Mouse (Mus musculus): ENCODE results near the gene Srrd.

The Srrd gene

DNA sequence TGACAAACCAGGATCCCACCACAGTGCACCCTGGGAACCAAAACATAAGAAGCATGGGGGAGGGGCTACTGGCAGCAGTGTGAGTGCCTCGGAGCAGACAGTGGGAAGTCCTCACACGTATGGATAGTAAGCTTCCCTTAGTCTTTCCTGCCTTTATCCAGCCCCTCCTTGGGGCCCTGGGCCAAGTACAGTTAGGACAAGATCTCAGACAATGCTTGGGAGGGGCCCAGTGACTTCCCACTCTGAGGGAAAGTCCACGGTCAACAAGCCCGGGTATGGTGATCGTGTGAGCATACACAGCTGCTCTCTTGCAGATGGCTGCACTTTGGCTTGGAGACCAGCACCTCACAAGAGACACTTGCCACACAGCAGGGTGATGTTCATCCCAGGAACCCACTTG, 25.5 kb downstream of the Srrd start:
- Histone ChIP-seq H3K9me3 (ENCODE audit: low read length) (no peaks in the 10 kb centered on the region), H3K4me3 (replicated peaks; ENCODE audit: low read length) (no peak overlapping the region), H3K36me3 (ENCODE audit: insufficient read depth, low read length) (peaks cover 39% of the 10 kb centered on the region), H3K4me1 (replicated peaks; ENCODE audit: low read depth, low read length) (peaks cover 44% of the 10 kb centered on the region), H3K27me3 (ENCODE audit: insufficient read depth, low read length) (no peaks in the 10 kb centered on the region)
- no peak for TF ChIP-seq NANOG (IDR thresholded peaks at IDR 0.05; ENCODE audit: borderline replicate concordance, low read length)
- TF ChIP-seq POU5F1 (IDR thresholded peaks at IDR 0.05; ENCODE audit: borderline replicate concordance, low read length), result no peak
- no peak for TF ChIP-seq CTCF (conservative IDR thresholded peaks at IDR 0.05; ENCODE audit: low read length)

DNA sequence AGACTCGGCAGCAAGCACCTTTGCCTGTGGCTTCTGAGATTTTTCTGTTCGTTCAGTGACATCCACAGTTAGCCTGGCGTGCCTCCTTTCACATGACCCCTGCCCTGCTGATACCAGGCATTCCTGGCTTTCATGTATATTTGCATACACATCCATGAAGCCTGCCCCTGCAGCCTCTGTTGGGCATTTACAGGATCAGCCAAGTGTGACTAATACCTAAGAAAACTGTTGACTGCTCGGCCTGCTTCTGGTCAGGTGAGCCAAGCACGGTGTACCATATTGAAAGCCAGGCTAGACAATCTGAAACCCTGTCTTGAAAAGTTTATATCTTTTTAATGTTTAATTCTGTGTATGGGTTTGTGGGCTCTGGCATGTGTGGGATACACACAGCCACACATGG, 26.4 kb downstream of the Srrd start:
- no peak for TF ChIP-seq CTCF (conservative IDR thresholded peaks at IDR 0.05; ENCODE audit: low read length)
- Histone ChIP-seq H3K4me1 (replicated peaks; ENCODE audit: low read depth, low read length) (peaks cover 48% of the 10 kb centered on the region), H3K9me3 (ENCODE audit: low read length) (no peaks in the 10 kb centered on the region), H3K4me3 (replicated peaks; ENCODE audit: low read length) (no peak overlapping the region), H3K27me3 (ENCODE audit: insufficient read depth, low read length) (no peaks in the 10 kb centered on the region), H3K36me3 (ENCODE audit: insufficient read depth, low read length) (peaks cover 46% of the 10 kb centered on the region)

DNA sequence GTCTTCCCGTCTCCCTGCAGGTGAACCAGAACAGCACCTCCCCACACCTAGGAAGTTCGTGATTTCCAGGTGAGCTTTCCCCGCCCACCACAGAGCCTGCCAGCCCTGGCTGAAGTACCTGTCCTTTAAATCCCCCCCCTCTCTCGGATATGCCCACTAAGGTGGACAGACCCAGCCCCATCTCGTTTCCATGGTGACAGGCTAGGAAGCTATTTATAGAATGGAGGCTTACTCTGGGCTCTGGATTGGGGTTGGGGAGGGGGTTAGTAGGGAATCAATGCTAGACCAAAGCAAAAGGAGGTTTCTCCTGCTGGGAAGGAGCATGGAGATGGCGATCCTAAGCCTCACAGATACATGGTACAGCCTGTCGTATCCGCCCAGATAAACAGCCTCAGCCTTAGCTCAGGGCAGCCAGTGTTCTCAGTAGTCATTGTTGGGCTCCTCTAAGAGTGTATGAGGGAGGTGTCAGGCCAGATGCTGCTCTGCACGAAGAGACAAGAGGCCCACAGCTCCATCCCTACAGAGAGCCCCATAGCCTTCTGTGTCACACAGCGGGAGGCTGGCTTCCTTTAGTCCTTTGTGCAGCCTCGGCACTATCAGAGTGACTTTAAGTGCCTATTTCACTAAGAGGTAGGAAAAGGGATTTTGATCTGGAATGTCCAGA, 29.5 kb downstream of the Srrd start:
- Histone ChIP-seq H3K4me3 (replicated peaks; ENCODE audit: low read length) (no peak overlapping the region), H3K9me3 (ENCODE audit: low read length) (no peaks in the 10 kb centered on the region), H3K27me3 (ENCODE audit: insufficient read depth, low read length) (no peaks in the 10 kb centered on the region), H3K4me1 (replicated peaks; ENCODE audit: low read depth, low read length) (peaks cover 36% of the 10 kb centered on the region), H3K36me3 (ENCODE audit: insufficient read depth, low read length) (peaks cover 77% of the 10 kb centered on the region)
- TF ChIP-seq CTCF (conservative IDR thresholded peaks at IDR 0.05; ENCODE audit: low read length) (no peak), POU5F1 (IDR thresholded peaks at IDR 0.05; ENCODE audit: borderline replicate concordance, low read length) (no peak), NANOG (IDR thresholded peaks at IDR 0.05; ENCODE audit: borderline replicate concordance, low read length) (no peak)

DNA sequence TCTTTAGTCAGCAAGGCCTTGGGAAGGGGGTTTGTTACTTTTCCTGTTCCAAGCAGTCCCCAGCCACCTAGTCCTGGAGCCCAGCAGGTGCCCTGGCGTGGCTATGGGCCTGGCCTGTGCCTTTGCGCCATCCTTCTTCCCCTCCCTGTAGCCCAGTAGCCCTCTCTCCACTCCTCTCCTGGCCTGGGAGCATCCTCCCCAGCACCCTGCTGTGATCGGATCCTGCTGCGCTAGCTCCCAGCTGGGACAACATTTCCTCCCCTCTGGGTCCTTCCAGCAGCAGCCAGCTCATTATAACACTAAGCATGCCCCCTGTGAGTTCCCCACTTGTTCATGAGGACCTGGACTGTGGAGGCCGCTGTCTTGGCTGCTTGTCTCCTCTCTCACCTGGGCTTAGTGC, 37.0 kb downstream of the Srrd start:
- no peak overlapping the region for H3K4me3 ChIP-seq (replicated peaks; ENCODE audit: low read length)
- H3K36me3 ChIP-seq (ENCODE audit: insufficient read depth, low read length), result peaks cover 70% of the 10 kb centered on the region
- TF ChIP-seq NANOG (IDR thresholded peaks at IDR 0.05; ENCODE audit: borderline replicate concordance, low read length), result no peak
- TF ChIP-seq POU5F1 (IDR thresholded peaks at IDR 0.05; ENCODE audit: borderline replicate concordance, low read length), result no peak
- TF ChIP-seq CTCF (conservative IDR thresholded peaks at IDR 0.05; ENCODE audit: low read length), result no peak
- no peaks in the 10 kb centered on the region for H3K27me3 ChIP-seq (ENCODE audit: insufficient read depth, low read length)
- H3K9me3 ChIP-seq (ENCODE audit: low read length), result no peaks in the 10 kb centered on the region
- H3K4me1 ChIP-seq (replicated peaks; ENCODE audit: low read depth, low read length), result peaks cover 75% of the 10 kb centered on the region

DNA sequence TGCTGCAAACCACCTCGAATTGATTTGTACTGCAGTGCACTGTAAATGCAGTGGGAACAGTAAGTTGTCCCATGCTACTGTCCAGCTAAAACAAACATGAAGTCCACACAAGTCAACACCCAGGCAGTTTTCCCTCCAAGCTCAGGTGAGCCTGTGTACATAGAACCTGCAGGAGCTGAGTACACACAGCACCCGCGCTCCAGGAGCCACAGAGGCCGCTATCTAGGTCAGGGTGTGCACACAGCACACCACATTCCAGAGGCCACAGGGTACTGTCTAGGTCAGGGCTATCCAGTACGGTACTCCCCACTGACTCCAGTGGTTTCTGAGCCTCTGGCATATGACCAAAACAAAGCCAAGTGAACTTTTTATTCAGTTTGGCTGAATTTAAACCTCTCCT, 40.5 kb downstream of the Srrd start:
- no peaks in the 10 kb centered on the region for H3K9me3 ChIP-seq (ENCODE audit: low read length)
- peaks cover 46% of the 10 kb centered on the region for H3K36me3 ChIP-seq (ENCODE audit: insufficient read depth, low read length)
- H3K4me1 ChIP-seq (replicated peaks; ENCODE audit: low read depth, low read length), result peaks cover 91% of the 10 kb centered on the region
- H3K27me3 ChIP-seq (ENCODE audit: insufficient read depth, low read length), result no peaks in the 10 kb centered on the region
- H3K4me3 ChIP-seq (replicated peaks; ENCODE audit: low read length), result no peak overlapping the region
- TF ChIP-seq CTCF (conservative IDR thresholded peaks at IDR 0.05; ENCODE audit: low read length) (no peak), NANOG (IDR thresholded peaks at IDR 0.05; ENCODE audit: borderline replicate concordance, low read length) (no peak), POU5F1 (IDR thresholded peaks at IDR 0.05; ENCODE audit: borderline replicate concordance, low read length) (no peak)

DNA sequence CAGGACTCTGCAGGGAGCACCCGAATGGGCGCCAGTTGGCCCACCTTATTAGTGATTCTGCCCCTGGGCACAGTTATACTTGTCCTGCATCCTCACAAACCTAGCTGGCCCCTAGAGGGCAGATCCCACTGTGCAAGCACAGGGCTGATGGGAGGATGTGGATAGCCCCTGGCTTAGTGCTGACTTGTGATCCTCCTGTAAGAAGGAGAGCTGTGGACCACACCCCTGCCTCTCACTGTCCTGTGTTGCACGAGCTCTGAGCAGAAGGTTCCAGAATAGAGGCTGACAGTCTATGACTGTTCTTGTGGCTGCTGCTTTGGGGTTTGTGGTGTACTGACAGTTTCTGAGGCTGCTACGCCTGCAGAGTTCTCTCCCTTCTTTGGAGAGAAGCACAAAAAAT, 41.1 kb downstream of the Srrd start:
- Histone ChIP-seq H3K4me1 (replicated peaks; ENCODE audit: low read depth, low read length) (peaks cover 91% of the 10 kb centered on the region), H3K4me3 (replicated peaks; ENCODE audit: low read length) (no peak overlapping the region), H3K9me3 (ENCODE audit: low read length) (no peaks in the 10 kb centered on the region), H3K36me3 (ENCODE audit: insufficient read depth, low read length) (peaks cover 50% of the 10 kb centered on the region), H3K27me3 (ENCODE audit: insufficient read depth, low read length) (no peaks in the 10 kb centered on the region)
- no peak for TF ChIP-seq CTCF (conservative IDR thresholded peaks at IDR 0.05; ENCODE audit: low read length)
- no peak for TF ChIP-seq POU5F1 (IDR thresholded peaks at IDR 0.05; ENCODE audit: borderline replicate concordance, low read length)
- TF ChIP-seq NANOG (IDR thresholded peaks at IDR 0.05; ENCODE audit: borderline replicate concordance, low read length), result no peak

DNA sequence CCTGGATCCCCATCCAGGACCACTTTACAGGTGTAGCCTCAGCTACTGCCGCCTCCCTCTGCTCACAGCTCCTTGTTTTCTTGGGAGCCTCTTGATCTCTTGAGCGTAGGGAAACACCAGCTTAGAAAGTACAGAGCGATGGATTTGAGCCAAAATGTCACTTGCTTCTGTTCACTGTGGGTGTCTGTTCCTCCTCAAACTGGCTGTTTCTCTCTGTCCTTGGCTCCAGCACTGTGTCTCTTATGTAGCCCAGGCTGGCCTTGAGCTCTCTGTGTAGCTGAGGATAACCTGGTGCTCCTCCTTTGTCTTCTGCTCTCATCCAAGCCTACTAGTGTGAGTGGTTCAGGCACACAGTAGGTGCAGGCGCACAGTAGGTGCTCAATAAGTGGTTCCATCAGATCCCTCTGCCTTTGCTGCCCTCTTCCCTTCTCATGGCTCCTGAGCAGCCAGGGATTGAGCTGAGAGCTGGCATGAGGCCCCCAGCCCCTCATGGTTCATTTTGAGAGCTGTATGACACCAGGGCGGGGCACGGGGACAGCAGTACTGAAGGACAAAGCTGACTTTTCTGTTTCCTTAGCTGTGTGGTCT, 42.0 kb downstream of the Srrd start:
- Histone ChIP-seq H3K36me3 (ENCODE audit: insufficient read depth, low read length) (peaks cover 43% of the 10 kb centered on the region), H3K9me3 (ENCODE audit: low read length) (no peaks in the 10 kb centered on the region), H3K4me3 (replicated peaks; ENCODE audit: low read length) (no peak overlapping the region), H3K4me1 (replicated peaks; ENCODE audit: low read depth, low read length) (peaks cover 90% of the 10 kb centered on the region), H3K27me3 (ENCODE audit: insufficient read depth, low read length) (no peaks in the 10 kb centered on the region)
- no peak for TF ChIP-seq CTCF (conservative IDR thresholded peaks at IDR 0.05; ENCODE audit: low read length)
- TF ChIP-seq POU5F1 (IDR thresholded peaks at IDR 0.05; ENCODE audit: borderline replicate concordance, low read length), result no peak
- no peak for TF ChIP-seq NANOG (IDR thresholded peaks at IDR 0.05; ENCODE audit: borderline replicate concordance, low read length)

DNA sequence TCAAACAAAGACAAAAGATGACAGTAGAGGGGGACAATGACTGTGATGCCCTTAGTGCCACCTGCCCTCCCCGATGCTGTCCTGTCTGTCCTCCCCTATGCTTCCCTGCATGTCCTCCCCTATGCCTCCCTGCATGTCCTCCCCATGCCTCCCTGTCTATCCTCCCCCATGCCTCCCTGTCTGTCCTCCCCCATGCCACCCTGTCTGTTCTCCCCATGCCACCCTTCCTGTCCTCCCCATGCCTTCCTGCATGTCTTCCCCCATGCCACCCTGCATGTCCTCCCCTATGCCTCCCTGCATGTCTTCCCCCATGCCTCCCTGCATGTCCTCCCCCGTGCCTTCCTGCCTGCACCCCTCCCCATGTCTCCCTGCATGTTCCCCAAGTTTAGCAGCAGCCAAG, 42.7 kb downstream of the Srrd start:
- Histone ChIP-seq H3K9me3 (ENCODE audit: low read length) (no peaks in the 10 kb centered on the region), H3K4me1 (replicated peaks; ENCODE audit: low read depth, low read length) (peaks cover 90% of the 10 kb centered on the region), H3K4me3 (replicated peaks; ENCODE audit: low read length) (no peak overlapping the region), H3K27me3 (ENCODE audit: insufficient read depth, low read length) (no peaks in the 10 kb centered on the region), H3K36me3 (ENCODE audit: insufficient read depth, low read length) (peaks cover 37% of the 10 kb centered on the region)
- TF ChIP-seq POU5F1 (IDR thresholded peaks at IDR 0.05; ENCODE audit: borderline replicate concordance, low read length) (no peak), CTCF (conservative IDR thresholded peaks at IDR 0.05; ENCODE audit: low read length) (no peak), NANOG (IDR thresholded peaks at IDR 0.05; ENCODE audit: borderline replicate concordance, low read length) (no peak)

DNA sequence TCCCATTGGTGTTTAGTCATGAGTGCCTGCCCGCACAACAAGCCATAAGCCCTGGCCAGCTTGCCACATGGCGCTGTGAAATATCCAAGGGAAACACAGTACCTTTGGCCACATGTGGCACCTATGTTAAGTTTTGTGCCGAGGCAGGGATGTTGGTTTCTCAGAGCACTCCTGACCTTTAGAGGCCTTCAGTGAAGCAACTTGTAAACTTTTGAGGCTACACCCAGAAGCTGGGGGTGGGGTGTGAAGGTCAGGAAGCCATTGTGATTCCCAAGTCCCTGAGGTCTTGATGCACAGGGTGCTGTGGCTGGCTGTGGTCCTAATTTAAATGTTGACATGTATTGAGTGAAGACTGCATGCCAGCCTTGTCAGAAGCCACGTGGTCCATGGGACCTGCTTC, 43.4 kb downstream of the Srrd start:
- no peaks in the 10 kb centered on the region for H3K9me3 ChIP-seq (ENCODE audit: low read length)
- 0 out of 2 replicates have a peak overlapping the region, but pooled peaks have one; percentile 17 for H3K4me3 ChIP-seq (replicated peaks; ENCODE audit: low read length)
- no peaks in the 10 kb centered on the region for H3K27me3 ChIP-seq (ENCODE audit: insufficient read depth, low read length)
- peaks cover 90% of the 10 kb centered on the region for H3K4me1 ChIP-seq (replicated peaks; ENCODE audit: low read depth, low read length)
- peaks cover 30% of the 10 kb centered on the region for H3K36me3 ChIP-seq (ENCODE audit: insufficient read depth, low read length)
- TF ChIP-seq NANOG (IDR thresholded peaks at IDR 0.05; ENCODE audit: borderline replicate concordance, low read length) (no peak), POU5F1 (IDR thresholded peaks at IDR 0.05; ENCODE audit: borderline replicate concordance, low read length) (no peak), CTCF (conservative IDR thresholded peaks at IDR 0.05; ENCODE audit: low read length) (no peak)
